Mouse (Mus musculus): ENCODE data around the gene Txnl4b. TPM values are rescaled to one million over a fixed set of nuclear protein-coding genes. Genes with fewer than 3 reads are reported as not detected.

Txnl4b gene
- total RNA-seq (2023), result 1 to 10 TPM; 5.9 to 6.3 TPM

GRCm38 (mm10) chr8:109565498-109566333 lies at the start of gene Txnl4b, which contains the start of gene Dhx38:
Gene Txnl4b, plus strand, starts transcription at chr8:109565892.
Gene Dhx38, minus strand, starts transcription at chr8:109565861.

GRCm38 (mm10) chr8:109578900-109579301 lies 13.2 kb downstream of the Txnl4b start, which contains the start of gene Hp:
Gene Hp, minus strand, starts transcription at chr8:109579172.

GRCm38 (mm10) chr8:109608271-109609152 lies 42.8 kb downstream of the Txnl4b start, which contains the start of gene Dhodh:
Gene Dhodh, minus strand, starts transcription at chr8:109608673.

GRCm38 (mm10) chr8:109614243-109615210 lies 48.8 kb downstream of the Txnl4b start, which contains the start of gene Pkd1l3:
Gene Pkd1l3, plus strand, starts transcription at chr8:109614517.

Other genes starting within 250 kb of the Txnl4b start
- not detected for gene Pmfbp1, start 71.9 kb upstream of the Txnl4b start, total RNA-seq (2023)
- 10 to 100 TPM; 71.1 to 75.4 TPM for gene Dhx38, start within 50 bp of the Txnl4b start, total RNA-seq (2023)
- not detected for gene Hp, start 13.3 kb downstream of the Txnl4b start, total RNA-seq (2023)
- 10 to 100 TPM; 21.0 to 25.3 TPM for gene Dhodh, start 42.8 kb downstream of the Txnl4b start, total RNA-seq (2023)
- 1 to 10 TPM; 1.1 to 1.7 TPM for gene Pkd1l3, start 48.6 kb downstream of the Txnl4b start, total RNA-seq (2023)
- 10 to 100 TPM; 91.3 to 94.2 TPM for gene Ist1, start 127.4 kb downstream of the Txnl4b start, total RNA-seq (2023)
- 1 to 10 TPM; 2.8 to 5.2 TPM for gene Zfp821, start 139.7 kb downstream of the Txnl4b start, total RNA-seq (2023)
- gene Atxn1l, start 171.8 kb downstream of the Txnl4b start, total RNA-seq (2023), result 10 to 100 TPM; 26.3 to 31.8 TPM
- 10 to 100 TPM; 81.4 to 87.6 TPM for gene Ap1g1, start 212.7 kb downstream of the Txnl4b start, total RNA-seq (2023)

Data from T-cell, adult 66 days (primary cell).